Mouse (Mus musculus) heart, embryonic 13.5 days (tissue): ENCODE data around the gene Angptl4. TPM values are rescaled to one million over a fixed set of nuclear protein-coding genes. Genes with fewer than 3 reads are reported as not detected.
A peak's percentile ranks its signal among the peaks of the same experiment; 100 is the strongest.

Experiments
- ATAC-seq: fragments of 200-750 bp; cut with Nextera tagmentation; 2 replicates; pipeline ENCODE4 v1.8.0; 2017; ENCODE audit warnings: moderate TSS enrichment; ENCODE audit not compliant: insufficient number of reproducible peaks, low FRiP score, low TSS enrichment; ENCODE audit errors: extremely low read depth
- H3K27ac ChIP-seq: fragments of 300-500 bp; sonication (generic); replicated peaks from 2 replicates; pipeline ENCODE4 v1.5.1; 2015; ENCODE audit warnings: moderate library complexity, mild to moderate bottlenecking, inconsistent platforms
- H3K27me3 ChIP-seq: fragments of 300-500 bp; sonication (generic); replicated peaks from 2 replicates; pipeline ENCODE4 v1.6.1; 2015; ENCODE audit warnings: mild to moderate bottlenecking, inconsistent platforms
- H3K36me3 ChIP-seq: fragments of 300-500 bp; sonication (generic); 2 replicates; pipeline ENCODE4 v1.6.1; 2015; ENCODE audit warnings: mild to moderate bottlenecking, inconsistent platforms
- H3K4me1 ChIP-seq: fragments of 300-500 bp; sonication (generic); 2 replicates; pipeline ENCODE4 v1.6.1; 2015; ENCODE audit warnings: inconsistent platforms
- H3K4me2 ChIP-seq: fragments of 300-500 bp; sonication (generic); 2 replicates; pipeline ENCODE4 v1.6.1; 2015; ENCODE audit warnings: inconsistent platforms, mild to moderate bottlenecking, moderate library complexity
- H3K4me3 ChIP-seq: fragments of 300-500 bp; sonication (generic); 2 replicates; pipeline ENCODE4 v1.5.1; 2015; ENCODE audit warnings: moderate library complexity, mild to moderate bottlenecking, inconsistent platforms
- H3K9ac ChIP-seq: fragments of 300-500 bp; sonication (generic); 2 replicates; pipeline ENCODE4 v1.6.1; 2015; ENCODE audit warnings: inconsistent platforms, mild to moderate bottlenecking, moderate library complexity
- H3K9me3 ChIP-seq: fragments of 300-500 bp; sonication (generic); 2 replicates; pipeline ENCODE4 v1.6.1; 2016; ENCODE audit warnings: inconsistent platforms
- WGBS: fragments of 180-500 bp; shearing (Covaris S2); methylation state at CpG from one replicate; pipeline ENCODE4 v1.1.7; 2015; ENCODE audit warnings: mixed read lengths; 5-methylcytosine and 5-hydroxymethylcytosine counted together
- polyA plus RNA-seq: library from polyadenylated mRNA; unstranded; fragments of >200 nt; fragmentation: Nextera tagmentation; extraction: Ambion mirVana; gene quantifications from 2 replicates; pipeline ENCODE4 v1.2.1, GENCODE M21; 2015

Angptl4 gene
- polyA plus RNA-seq, 1 experiment from 2014 or later: 17.8 TPM

DNA sequence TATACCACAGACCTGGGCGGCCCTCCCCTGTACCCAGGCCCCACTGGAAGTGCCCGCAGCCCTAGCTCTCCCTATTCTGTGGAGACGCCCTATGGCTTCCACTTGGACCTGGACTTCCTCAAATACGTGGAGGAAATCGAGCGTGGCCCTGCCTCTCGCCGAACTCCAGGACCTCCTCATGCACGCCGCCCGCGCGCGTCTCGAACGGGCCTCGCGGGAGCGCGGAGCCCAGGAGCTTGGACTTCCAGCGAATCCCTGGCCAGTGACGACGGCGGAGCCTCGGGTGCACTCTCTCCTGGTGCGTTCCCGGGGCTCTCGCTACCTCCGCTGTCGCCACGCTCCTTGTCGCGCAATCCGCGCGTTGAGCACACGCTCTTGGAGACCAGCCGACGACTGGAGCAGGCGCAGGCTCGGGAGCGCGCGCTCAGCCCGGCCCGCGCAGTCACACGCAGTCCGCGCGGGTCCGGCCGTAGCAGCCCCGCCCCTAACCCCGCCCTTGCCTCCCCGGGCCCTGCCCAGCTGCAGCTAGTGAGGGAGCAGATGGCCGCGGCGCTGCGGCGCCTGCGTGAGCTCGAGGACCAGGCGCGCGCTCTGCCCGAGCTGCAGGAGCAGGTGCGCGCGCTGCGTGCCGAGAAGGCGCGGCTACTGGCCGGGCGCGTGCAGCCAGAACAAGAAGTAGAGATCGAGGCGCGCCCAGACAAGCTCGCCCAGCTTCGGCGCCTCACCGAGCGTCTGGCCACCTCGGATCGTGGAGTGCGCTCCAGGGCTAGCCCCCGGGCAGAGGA is 35.7 kb upstream of the Angptl4 start:
- H3K9me3 ChIP-seq: no peaks in the 10 kb centered on the region
- under 1% methylated on average over 89 of the region's 89 CpGs for WGBS
- peaks cover 35% of the 10 kb centered on the region for H3K27me3 ChIP-seq
- peaks cover 49% of the 10 kb centered on the region for H3K36me3 ChIP-seq
- H3K4me2 ChIP-seq: peak overlapping the region; percentile 88
- ATAC-seq: peak; percentile 94
- peaks cover 38% of the 10 kb centered on the region for H3K4me1 ChIP-seq
- peak overlapping the region; percentile 86 for H3K9ac ChIP-seq
- H3K27ac ChIP-seq: peak overlapping the region; percentile 79
- H3K4me3 ChIP-seq: peak overlapping the region; percentile 58

DNA sequence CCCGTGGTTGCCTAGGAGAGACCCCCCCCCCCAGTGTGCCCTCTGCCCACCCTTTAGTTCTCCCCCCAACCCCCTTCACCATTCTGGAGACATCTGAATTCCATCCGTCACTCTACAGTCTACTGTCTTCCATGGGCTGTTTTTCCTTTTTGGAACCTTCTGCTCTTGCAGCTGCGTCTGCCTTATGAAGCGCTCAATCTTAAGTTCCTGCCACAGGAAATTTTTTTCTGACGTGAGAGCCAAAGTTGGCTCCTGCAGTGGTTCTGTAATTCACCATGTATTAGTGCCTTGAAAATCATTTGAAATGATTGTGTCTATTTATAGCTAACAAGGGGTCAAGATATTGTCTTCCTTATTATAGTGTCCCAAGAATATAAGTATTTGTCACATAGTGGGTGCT is 35.0 kb upstream of the Angptl4 start:
- 0 out of 2 replicates have a peak overlapping the region, but pooled peaks have one; percentile 79 for H3K27ac ChIP-seq
- peaks cover 41% of the 10 kb centered on the region for H3K36me3 ChIP-seq
- H3K9ac ChIP-seq: peak overlapping the region; percentile 83
- H3K27me3 ChIP-seq: peaks cover 37% of the 10 kb centered on the region
- ATAC-seq: no peak
- peak overlapping the region; percentile 88 for H3K4me2 ChIP-seq
- peak overlapping the region; percentile 58 for H3K4me3 ChIP-seq
- H3K4me1 ChIP-seq: peaks cover 38% of the 10 kb centered on the region
- H3K9me3 ChIP-seq: no peaks in the 10 kb centered on the region
- 61% methylated on average over 5 of the region's 5 CpGs for WGBS

DNA sequence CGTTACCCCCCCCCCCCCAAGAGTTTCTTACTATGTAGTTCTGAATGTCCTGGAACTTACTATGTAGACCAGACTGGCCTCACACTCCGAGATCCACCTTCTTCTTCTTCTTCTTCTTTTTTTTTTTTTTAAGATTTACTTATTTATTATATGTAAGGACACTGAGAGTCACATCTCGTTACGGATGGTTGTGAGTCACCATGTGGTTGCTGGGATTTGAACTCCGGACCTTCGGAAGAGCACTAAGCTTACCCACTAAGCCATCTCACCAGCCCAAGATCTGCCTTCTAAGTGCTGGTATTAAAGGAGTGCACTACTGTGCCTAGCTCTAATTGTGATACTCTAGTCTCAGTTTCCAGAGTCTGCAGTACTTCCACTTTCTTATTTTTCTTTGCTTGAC is 33.8 kb upstream of the Angptl4 start:
- no peaks in the 10 kb centered on the region for H3K9me3 ChIP-seq
- WGBS: 88% methylated on average over 5 of the region's 6 CpGs
- H3K27ac ChIP-seq: no peak overlapping the region
- no peak for ATAC-seq
- peaks cover 29% of the 10 kb centered on the region for H3K36me3 ChIP-seq
- peaks cover 37% of the 10 kb centered on the region for H3K27me3 ChIP-seq
- no peak overlapping the region for H3K4me3 ChIP-seq
- no peak overlapping the region for H3K9ac ChIP-seq
- H3K4me1 ChIP-seq: peaks cover 49% of the 10 kb centered on the region
- no peak overlapping the region for H3K4me2 ChIP-seq

DNA sequence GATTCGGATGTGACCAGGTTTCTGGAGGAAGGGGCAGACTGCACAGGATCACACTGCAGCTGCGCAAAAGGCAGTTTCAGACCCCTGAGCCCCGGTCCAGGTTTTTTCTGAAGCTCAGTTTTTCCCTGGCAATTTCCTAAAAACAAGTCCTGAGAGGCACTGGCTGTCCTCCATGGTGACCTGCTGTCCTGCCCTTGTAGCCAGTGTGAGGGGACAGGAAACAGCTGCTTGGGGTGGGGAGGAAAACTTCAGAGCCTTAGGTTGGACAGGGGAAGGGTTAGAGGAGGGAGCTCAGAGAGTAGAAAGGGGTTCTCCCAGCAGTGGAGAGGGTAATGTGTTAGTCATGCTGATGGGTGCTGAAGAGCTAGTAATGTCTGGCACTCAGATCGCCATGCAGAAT is 31.4 kb upstream of the Angptl4 start:
- 0 out of 2 replicates have a peak, but pooled peaks cover 6% of the 10 kb centered on the region for H3K36me3 ChIP-seq
- H3K4me1 ChIP-seq: peaks cover 45% of the 10 kb centered on the region
- ATAC-seq: no peak
- peak overlapping the region; percentile 2; the same call in 1 of the 2 replicates for H3K4me3 ChIP-seq
- peak overlapping the region; percentile 38; the same call in 1 of the 2 replicates for H3K9ac ChIP-seq
- peak overlapping the region; percentile 87 for H3K4me2 ChIP-seq
- peaks cover 44% of the 10 kb centered on the region for H3K27me3 ChIP-seq
- WGBS: 50% methylated on average over 4 of the region's 4 CpGs
- no peaks in the 10 kb centered on the region for H3K9me3 ChIP-seq
- peak overlapping the region; percentile 13; the same call in 1 of the 2 replicates for H3K27ac ChIP-seq

DNA sequence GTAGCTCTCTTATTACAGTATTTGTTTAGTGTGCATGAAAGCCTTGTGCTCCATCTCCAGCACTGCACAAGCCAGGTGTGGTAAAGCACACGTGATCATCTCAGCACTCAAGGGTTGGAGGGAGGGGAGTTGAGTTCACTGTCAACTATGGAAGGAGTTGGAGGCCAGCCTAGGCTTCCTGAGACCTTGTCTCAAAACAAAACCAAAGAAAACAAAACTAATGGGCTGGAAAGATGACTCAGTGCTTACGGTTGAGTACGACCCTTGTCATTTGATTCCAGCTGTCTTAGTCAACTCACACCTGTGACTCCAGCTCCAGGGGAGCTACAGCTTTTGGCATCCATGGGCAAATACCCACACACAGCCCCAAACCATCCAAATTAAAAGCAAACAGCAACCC is 30.8 kb upstream of the Angptl4 start:
- WGBS: 34% methylated on average over 3 of the region's 3 CpGs
- Histone ChIP-seq H3K27me3 (peaks cover 46% of the 10 kb centered on the region), H3K9ac (peak overlapping the region; percentile 38; the same call in 1 of the 2 replicates), H3K27ac (peak overlapping the region; percentile 76), H3K36me3 (0 out of 2 replicates have a peak, but pooled peaks cover 6% of the 10 kb centered on the region), H3K4me1 (peaks cover 42% of the 10 kb centered on the region), H3K9me3 (no peaks in the 10 kb centered on the region), H3K4me2 (peak overlapping the region; percentile 87), H3K4me3 (peak overlapping the region; percentile 2; the same call in 1 of the 2 replicates)
- ATAC-seq: no peak

DNA sequence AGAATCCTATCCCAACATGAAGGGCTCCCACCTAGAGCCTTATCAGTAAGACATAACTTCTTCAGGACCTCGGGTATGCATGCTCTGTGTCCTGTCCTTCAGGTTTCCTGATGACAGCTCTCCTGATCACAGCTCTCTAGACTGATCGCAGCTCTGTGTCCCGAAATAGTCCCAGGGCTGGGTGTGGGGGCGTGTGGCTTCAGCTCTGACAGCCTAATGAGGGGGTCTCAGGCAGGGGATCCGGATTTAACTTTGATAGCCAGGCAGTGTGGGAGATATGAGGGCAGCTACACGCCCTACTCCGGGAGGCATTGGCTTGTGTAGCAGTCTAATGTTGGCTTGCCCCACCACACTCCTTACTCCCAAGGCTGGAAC is 29.5 kb upstream of the Angptl4 start:
- H3K4me1 ChIP-seq: peaks cover 35% of the 10 kb centered on the region
- H3K27me3 ChIP-seq: peaks cover 60% of the 10 kb centered on the region
- no peak for ATAC-seq
- WGBS: 5% methylated on average over 7 of the region's 7 CpGs
- H3K9ac ChIP-seq: peak overlapping the region; percentile 81
- H3K4me2 ChIP-seq: peak overlapping the region; percentile 87
- peak overlapping the region; percentile 76 for H3K27ac ChIP-seq
- no peaks in the 10 kb centered on the region for H3K9me3 ChIP-seq
- peak overlapping the region; percentile 64 for H3K4me3 ChIP-seq
- H3K36me3 ChIP-seq: 0 out of 2 replicates have a peak, but pooled peaks cover 6% of the 10 kb centered on the region

DNA sequence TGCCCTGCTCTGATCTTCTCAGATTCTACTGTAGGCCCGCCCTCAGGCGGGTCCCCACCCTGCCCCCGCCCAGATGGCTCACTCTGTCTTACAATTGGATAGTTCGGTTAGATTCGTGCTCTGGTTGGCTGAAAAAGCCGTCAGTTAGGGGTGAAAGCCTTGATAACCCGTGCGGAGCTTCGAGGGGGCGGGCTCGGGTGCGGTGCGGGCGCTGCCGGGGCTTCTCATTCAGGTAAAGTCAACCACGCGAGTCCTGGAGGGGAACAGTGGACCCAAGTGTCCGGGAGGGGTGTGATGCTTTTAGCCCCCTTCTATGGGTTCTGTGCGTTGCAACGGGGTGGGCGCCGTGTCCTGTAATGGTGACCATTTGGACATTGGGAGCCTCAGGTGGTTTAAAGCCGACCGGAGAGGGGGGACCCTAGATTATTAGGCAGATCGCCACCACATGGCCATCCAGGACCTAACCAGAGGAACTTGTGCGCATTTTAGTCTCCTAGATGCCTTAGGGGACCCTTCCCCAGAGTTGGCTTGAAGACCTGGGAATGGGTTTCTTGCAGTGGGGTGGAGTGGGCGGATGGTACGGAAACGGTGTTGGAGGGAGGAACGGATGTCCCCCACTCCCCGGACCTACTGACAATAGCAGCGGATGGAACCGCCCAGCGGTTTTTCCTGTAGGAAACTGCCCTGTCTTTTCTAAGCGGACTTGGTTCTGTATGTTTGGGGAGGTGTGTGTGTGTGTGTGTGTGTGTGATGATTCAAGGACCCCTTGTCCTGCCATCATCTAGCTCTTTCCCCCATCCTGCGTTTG is 28.9 kb upstream of the Angptl4 start, which contains the start of gene Kank3:
Gene Kank3, plus strand, starts transcription at position 186 of the 808 bp plus-strand sequence.
- H3K4me1 ChIP-seq: peaks cover 35% of the 10 kb centered on the region
- WGBS: under 1% methylated on average over 36 of the region's 36 CpGs
- H3K9ac ChIP-seq: peak within 1 kb of the TSS; percentile 81
- H3K4me2 ChIP-seq: peak within 1 kb of the TSS; percentile 87
- 0 out of 2 replicates have a peak, but pooled peaks cover 1% of the 10 kb centered on the region for H3K36me3 ChIP-seq
- H3K9me3 ChIP-seq: no peaks in the 10 kb centered on the region
- H3K27ac ChIP-seq: peak within 1 kb of the TSS; percentile 76
- peak; percentile 87 for ATAC-seq
- peaks cover 62% of the 10 kb centered on the region for H3K27me3 ChIP-seq
- H3K4me3 ChIP-seq: peak within 1 kb of the TSS; percentile 64

DNA sequence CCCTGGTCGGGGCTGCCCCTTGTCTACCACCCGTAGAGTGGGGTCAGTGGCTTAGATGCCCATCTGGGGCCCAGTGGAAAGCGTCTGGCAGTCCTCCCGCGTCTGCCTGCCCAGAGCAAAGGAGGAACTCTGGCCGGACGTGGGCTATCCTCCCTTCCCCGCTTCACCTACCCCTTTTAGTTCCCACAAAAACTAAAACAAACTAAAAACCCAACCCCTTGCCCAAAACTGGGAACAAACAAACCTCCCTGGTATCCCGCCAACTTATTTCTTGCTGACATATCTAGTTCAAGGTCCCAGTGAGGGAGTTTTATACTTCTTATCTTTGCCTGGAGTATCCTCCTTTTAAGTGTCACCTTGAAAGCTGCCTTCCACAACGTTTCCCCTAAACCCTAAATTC is 26.6 kb upstream of the Angptl4 start:
- Histone ChIP-seq H3K27ac (no peak overlapping the region), H3K9me3 (no peaks in the 10 kb centered on the region), H3K4me3 (no peak overlapping the region), H3K27me3 (peaks cover 60% of the 10 kb centered on the region), H3K4me1 (peaks cover 37% of the 10 kb centered on the region), H3K4me2 (no peak overlapping the region), H3K36me3 (no peaks in the 10 kb centered on the region), H3K9ac (no peak overlapping the region)
- 29% methylated on average over 10 of the region's 10 CpGs for WGBS
- no peak for ATAC-seq

DNA sequence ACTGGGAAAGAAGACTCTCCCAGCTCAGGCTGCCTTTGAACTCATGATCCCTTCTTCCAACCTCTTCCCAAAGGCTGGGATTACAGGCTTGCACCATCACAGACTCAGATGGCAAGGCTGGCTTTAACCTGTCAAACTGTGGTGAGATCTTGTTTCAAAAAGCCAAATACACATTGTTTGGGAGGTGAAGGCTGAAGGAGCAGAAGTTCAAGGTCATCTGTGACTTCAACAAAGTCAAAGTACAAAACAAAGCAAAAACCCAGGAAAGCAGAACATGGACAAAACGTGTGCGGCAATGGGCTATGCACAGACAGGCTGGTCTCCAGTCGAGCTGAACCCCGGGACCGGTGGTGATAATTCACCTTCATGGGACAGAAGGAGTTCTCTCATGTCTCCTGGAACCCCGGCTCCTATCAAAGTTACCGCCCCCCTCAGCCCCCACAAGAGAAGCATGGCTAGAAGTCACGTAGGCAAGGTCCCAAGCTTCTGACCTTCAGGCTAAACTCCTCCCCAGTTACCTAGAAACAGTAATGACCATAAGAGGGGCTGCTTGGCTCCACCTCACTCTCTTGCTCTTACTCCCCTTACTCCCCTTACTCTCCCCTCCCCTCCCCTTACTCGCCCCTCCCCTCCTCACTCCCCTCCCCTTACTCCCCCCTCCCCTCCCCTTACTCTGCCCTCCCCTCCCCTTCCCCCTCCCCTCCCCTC is 25.7 kb upstream of the Angptl4 start:
- H3K36me3 ChIP-seq: no peaks in the 10 kb centered on the region
- no peak overlapping the region for H3K27ac ChIP-seq
- no peak overlapping the region for H3K9ac ChIP-seq
- peaks cover 59% of the 10 kb centered on the region for H3K27me3 ChIP-seq
- H3K9me3 ChIP-seq: no peaks in the 10 kb centered on the region
- H3K4me3 ChIP-seq: no peak overlapping the region
- peaks cover 28% of the 10 kb centered on the region for H3K4me1 ChIP-seq
- no peak overlapping the region for H3K4me2 ChIP-seq
- ATAC-seq: no peak
- WGBS: 43% methylated on average over 8 of the region's 9 CpGs

DNA sequence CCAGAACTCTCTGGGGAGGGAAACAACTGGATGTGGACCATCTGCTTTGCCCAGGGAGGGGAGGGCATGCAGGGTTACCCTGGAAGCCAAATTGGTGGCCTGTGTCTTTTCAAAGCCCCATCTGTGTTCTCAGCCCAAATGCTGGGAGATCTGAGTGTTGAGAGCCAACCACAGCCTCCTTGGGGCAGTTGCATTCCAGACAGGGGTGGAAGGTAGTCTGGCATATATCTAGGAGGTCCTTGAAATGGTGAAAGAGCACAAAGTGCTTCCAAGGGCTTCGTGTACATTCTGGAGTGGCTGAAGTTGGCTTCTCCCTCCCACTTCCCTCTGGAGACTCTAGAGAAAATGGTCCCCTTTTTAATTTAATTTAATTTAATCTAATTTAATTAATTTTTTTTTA is 23.1 kb upstream of the Angptl4 start:
- 15% methylated on average over 1 of the region's 1 CpGs for WGBS
- H3K4me2 ChIP-seq: no peak overlapping the region
- H3K27me3 ChIP-seq: peaks cover 76% of the 10 kb centered on the region
- H3K4me3 ChIP-seq: no peak overlapping the region
- H3K4me1 ChIP-seq: peaks cover 11% of the 10 kb centered on the region
- no peaks in the 10 kb centered on the region for H3K36me3 ChIP-seq
- no peak for ATAC-seq
- H3K9me3 ChIP-seq: no peaks in the 10 kb centered on the region
- no peak overlapping the region for H3K27ac ChIP-seq
- no peak overlapping the region for H3K9ac ChIP-seq

DNA sequence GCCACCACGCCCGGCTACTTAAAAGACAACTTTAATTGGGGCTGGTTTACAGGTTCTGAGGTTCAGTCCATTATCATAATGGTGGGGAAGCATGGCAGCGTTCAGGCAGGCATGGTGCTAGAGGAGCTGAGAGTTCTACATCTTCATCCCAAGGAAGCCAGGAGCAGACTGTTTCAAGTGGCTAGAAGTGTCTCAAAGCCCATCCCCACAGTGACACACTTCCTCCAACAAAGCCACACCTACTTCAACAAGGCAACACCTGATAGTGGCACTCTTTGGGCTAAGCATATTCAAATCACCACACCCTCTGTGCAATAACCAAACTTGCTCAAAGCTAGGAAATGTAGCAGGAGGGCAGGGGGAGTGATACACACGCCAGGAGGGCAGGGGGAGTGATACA is 22.6 kb upstream of the Angptl4 start:
- H3K9ac ChIP-seq: no peak overlapping the region
- H3K27me3 ChIP-seq: peaks cover 78% of the 10 kb centered on the region
- ATAC-seq: no peak
- H3K4me1 ChIP-seq: peaks cover 11% of the 10 kb centered on the region
- H3K36me3 ChIP-seq: no peaks in the 10 kb centered on the region
- H3K4me3 ChIP-seq: no peak overlapping the region
- WGBS: 53% methylated on average over 4 of the region's 4 CpGs
- no peak overlapping the region for H3K27ac ChIP-seq
- no peaks in the 10 kb centered on the region for H3K9me3 ChIP-seq
- H3K4me2 ChIP-seq: no peak overlapping the region
